Mouse (Mus musculus): ENCODE measurements around the gene Gne. TPM values are rescaled to one million over a fixed set of nuclear protein-coding genes. Genes with fewer than 3 reads are reported as not detected.

The Gne gene
- total RNA-seq, 2 experiments from 2014 or later: 45.3 to 54.3 TPM

Other genes with a start within 250 kb of the Gne start
- gene Olfr157, start 244.0 kb downstream of the Gne start, total RNA-seq (2021): not detected
- gene Olfr155, start 232.6 kb downstream of the Gne start, total RNA-seq (2021): not detected
- gene Reck, start 208.6 kb downstream of the Gne start, total RNA-seq (2021): 1 to 10 TPM; 6.5 to 8.3 TPM
- 1 to 10 TPM; 3.1 to 4.1 TPM for gene Glipr2, start 126.8 kb downstream of the Gne start, total RNA-seq (2021)
- not detected for gene Ccin, start 100.7 kb downstream of the Gne start, total RNA-seq (2021)
- 100 to 1,000 TPM; 291 to 294 TPM for gene Clta, start 79.7 kb downstream of the Gne start, total RNA-seq (2021)
- gene Rnf38, start 149.6 kb upstream of the Gne start, total RNA-seq (2021): 10 to 100 TPM; 56.1 to 61.6 TPM
- gene Melk, start 216.7 kb upstream of the Gne start, total RNA-seq (2021): 1 to 10 TPM in 1 of 2 experiments, under 1 TPM in 1; 0.51 to 1.1 TPM